Mouse (Mus musculus) brain, embryonic 18.5 days (tissue): ENCODE results near the gene Pskh1.

ENCODE experiments used
- DNase-seq: peaks from one replicate; pipeline ENCODE4 v3.0.0-alpha.2; 2012; ENCODE audit warnings: low read depth, low spot score

Pskh1 gene

GRCm38 (mm10) chr8:105892432-105892831 lies 7.8 kb upstream of the Pskh1 start:
- DNase-seq = no peak

DNA sequence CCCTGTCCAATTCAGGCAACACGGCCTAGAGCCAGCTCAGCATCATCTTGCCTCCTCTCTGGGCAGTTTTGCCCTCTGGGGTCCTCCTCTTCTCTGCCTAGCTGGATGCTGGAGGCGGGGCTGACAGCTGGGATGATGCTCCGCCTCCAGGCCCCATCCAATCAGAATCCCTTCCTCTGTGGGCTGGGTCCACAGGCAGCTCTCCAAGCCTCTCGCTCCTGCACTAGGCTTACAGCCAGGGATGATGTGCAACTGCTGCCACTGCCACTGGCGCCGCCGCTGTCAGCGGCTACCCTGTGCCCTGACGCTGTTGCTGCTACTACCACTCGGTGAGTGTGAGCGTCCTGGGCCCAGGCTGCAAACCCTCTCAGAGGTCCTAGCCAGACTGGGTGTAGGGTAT lies 6.9 kb upstream of the Pskh1 start, which contains the start of gene Nrn1l:
Gene Nrn1l, plus strand, starts transcription at position 229 of the 400 bp plus-strand sequence.
- no peak for DNase-seq

DNA sequence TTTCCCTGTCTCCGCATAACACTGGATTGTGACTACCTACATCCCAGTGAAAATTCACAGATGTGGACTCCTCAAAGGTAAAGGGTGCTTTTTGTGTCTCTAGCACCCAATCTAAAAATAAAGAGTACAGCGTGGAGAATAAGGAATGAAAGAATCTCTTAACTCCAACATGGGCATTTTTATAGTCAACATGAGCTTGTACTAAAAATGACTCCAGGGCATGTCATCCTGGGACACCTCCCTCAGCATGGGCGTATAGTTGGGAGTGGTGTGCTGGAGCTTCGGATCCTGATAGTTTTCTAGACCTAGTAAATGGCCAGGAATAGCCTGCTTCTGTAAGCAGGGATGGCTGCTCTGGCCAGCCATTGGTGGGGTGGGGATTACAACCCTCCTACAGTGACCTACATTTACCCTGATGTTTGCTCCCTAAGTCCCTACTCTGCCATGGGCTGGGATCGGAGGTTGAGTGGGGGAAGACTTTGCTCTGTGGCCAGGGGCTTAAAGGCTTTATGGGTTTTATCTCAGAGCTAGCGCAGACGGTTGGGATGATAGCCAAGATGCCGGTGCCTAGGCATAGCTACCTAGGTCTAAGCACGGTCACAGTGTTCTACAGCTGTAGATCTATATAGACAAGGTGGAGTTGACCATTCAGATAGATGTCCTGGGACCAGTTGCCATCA lies 2.3 kb upstream of the Pskh1 start:
- no peak for DNase-seq

- no peak for DNase-seq
These were observed 838 bp downstream of the Pskh1 start for GRCm38 (mm10) chr8:105900941-105901616.

GRCm38 (mm10) chr8:105919390-105919789 lies 19.1 kb downstream of the Pskh1 start:
- DNase-seq = no peak

DNA sequence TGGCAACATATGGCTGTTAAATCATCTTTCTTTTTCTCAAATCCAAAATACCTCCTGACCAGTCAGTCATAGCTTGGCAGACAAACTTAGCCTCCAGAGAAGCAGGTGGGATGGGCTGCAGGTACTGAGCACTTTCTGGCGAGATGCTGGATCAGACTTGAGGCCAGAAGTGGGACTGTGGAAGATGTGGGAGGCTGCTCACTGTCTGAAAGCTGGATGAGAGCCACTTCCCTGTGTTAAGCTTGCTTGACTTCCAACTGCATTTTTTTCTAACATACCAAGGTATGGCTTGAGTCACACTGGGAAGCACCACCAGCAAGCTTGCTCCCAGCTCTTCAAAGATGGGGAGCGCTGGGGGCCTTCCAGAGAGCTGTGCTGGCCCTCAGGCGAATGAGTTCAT lies 24.9 kb downstream of the Pskh1 start:
- no peak for DNase-seq

DNA sequence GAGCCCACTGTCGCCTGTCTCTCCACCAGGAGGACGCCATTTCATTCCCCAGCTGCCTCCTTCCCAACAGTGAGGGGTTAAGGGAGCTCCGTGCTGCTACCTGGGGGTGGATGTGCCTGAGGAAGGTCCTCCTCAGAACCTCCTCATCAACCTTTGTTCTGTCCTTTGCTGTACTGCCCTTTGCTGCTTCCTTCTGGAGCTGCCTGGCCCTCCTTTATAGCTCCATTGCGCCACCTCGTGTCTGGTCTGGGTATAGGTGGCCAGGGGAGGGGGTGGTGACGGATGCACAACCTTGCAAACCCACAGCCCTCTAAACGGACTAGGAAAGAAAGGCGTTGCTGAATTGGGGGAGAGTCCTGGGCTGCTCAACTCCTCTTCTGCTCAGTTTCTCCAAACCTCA lies 30.4 kb downstream of the Pskh1 start:
- no peak for DNase-seq

DNA sequence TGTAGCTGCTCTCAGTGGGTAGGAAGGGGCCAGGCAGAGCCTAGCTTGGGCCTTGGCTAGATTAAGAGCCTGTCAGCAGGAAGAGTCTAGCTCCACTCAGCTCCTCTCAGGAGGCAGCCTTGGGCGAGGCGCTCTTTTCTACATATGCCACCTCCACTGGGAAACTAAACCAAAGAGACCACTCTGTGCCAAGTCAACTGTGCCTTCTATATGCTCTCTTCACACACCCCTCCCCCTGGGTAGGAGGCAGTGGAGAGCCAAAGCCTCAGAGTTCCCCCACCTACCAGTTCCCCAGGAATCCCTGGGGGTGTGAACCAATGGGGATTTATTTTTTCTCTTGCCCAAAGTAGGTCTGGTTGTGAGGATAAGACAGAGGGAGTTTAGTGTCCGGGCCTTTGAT lies 31.0 kb downstream of the Pskh1 start:
- no peak for DNase-seq

GRCm38 (mm10) chr8:105932525-105932924 lies 32.3 kb downstream of the Pskh1 start:
- DNase-seq = no peak

- DNase-seq = no peak
These were observed 33.5 kb downstream of the Pskh1 start, which contains the start of gene Ctrl for GRCm38 (mm10) chr8:105933762-105934161. Gene Ctrl, minus strand, starts transcription at chr8:105933862.

DNA sequence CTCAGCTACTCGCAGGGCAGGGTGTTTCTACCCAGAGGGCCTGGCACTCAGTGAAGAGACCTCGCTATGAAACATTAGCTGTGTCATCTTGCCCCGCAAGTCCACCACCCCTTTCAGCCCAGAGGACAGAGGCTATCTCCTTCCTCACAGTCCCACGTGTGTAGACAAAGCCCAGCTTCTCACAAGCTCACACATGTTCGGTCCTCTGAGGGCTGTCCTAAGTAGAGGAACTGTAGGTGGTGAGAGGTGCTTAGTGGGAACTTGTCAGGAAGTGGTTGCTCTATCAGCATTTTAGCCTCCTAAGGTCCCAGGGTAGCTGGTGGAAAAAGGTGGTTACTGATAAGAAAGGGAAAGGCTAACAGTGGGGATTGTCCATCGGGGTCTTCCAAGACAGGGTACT lies 34.9 kb downstream of the Pskh1 start:
- no peak for DNase-seq

DNA sequence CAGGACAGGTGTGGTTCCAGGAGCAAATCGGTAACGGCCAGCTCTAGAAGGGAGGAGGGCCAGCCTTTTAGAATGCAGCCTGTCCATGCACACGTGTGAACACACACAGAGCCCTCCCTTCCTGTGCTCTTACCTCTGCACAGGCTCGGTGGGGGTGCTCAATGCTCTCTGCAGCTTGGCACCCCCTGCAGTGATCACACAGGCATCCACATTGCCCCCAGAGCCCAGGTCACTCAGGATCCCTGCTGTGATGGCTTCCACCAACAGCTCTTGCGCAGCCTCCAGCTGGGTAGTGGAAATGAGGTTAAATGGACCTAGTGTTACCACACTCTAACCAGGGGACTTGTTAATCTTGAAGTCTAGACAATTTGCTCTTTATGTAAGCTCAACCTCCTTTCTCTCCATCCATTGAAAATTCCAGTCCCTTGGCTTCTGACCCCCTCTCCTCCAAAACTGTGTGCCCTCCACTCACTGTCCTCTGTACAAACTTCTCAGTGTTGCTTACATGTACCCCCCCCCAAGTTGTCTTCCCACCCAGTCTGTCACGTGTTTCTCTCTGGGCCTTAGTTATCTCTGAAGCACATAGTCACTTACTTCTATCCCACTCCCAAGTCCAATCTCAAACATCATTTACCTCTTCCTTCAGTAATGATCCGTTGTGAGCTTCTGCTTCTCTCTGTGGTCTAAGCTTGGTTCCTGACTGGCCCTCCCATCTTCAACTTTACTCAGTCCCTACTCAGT lies 35.8 kb downstream of the Pskh1 start:
- no peak for DNase-seq

DNA sequence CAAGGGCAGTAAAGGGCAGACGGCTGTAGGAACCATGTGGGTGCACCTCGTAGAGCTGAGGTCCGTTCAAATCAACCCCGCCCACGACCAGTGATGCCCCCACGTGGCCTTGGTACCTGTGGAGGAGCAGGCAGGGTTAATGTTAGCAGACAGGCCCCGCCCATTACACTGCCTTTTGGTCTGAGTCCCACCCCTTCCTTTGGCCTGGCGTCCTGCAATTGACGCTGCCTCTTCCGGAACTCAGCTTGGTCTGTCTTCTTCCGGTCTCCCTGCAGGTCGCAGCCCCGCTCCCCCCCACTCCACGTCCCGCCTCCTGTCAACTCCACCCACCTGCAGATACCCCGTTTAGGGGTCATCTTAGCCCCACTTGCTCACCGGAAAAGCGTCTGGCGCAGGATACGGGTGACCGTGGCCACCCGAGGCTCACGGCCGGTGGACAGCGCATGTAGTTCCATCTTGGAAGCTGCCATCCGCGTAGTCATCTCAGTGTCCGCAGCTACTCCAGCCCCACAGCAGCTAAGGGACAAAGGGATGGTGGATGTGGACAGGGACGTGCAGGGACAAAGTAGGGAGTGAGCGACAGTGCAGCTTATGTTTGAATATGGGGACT lies 36.7 kb downstream of the Pskh1 start:
- DNase-seq = peak; percentile 83

- DNase-seq = no peak
These were observed 37.5 kb downstream of the Pskh1 start for GRCm38 (mm10) chr8:105937496-105938305.

GRCm38 (mm10) chr8:105938306-105938669 lies 38.0 kb downstream of the Pskh1 start, which contains the start of gene Psmb10:
Gene Psmb10, minus strand, starts transcription at chr8:105938444.
- DNase-seq = no peak

DNA sequence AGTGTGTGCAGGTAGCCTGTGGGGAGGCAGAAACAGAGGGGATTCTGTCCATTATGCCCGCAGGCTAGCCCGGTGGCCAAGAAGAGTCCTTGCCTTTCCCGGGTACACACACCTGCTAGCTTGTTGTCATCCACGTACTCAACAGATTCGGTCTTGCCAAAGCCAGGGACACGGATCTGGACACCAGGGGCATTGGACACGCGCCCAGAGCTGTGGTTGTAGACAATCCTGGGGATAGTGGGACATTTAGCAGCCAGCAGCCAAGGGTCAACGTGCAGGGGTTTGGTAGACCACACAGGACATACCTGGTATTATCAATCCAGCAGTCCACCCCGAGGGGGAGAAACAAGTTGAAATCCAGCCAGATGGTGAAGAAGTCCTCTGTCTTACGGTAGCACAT lies 41.8 kb downstream of the Pskh1 start:
- no peak for DNase-seq

GRCm38 (mm10) chr8:105942542-105942941 lies 42.3 kb downstream of the Pskh1 start:
- no peak for DNase-seq

DNA sequence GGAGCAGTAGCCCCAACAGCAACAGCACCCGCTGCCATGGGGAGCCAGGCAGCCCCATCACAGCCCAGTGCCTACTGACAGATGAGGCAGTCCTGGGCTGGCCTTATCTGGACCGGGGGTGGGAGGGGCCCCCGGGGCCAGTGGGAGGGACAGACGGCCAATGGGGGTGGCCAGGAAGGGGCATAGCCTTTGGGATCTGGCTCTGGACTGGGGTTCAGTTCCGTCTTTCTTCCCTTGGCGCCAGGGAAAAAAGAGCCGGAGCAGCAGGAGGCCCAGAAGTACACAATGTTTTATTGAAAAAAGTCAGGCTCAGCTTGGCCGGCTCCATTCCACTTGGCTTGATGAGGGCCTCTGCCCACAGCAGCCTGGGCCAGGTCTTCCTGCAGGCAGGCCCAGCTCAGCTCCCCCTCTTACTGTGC lies 43.1 kb downstream of the Pskh1 start, which contains the start of gene Lcat:
Gene Lcat, minus strand, starts transcription at position 62 of the 419 bp plus-strand sequence.
- DNase-seq = no peak

GRCm38 (mm10) chr8:105949350-105949749 lies 49.1 kb downstream of the Pskh1 start:
- DNase-seq = no peak

- DNase-seq = no peak
These were observed 50.9 kb downstream of the Pskh1 start for GRCm38 (mm10) chr8:105951057-105951659.

GRCm38 (mm10) chr8:105956556-105956955 lies 56.3 kb downstream of the Pskh1 start:
- DNase-seq = no peak
